Mouse (Mus musculus) heart, postnatal 25 days (tissue): ENCODE data around the gene Plpp7. TPM values are rescaled to one million over a fixed set of nuclear protein-coding genes. Genes with fewer than 3 reads are reported as not detected.

ENCODE experiments used
- DNase-seq: peaks from one replicate; pipeline ENCODE4 v3.0.0; 2022; ENCODE audit warnings: low spot score
- intact Hi-C: fragments of 180-260 bp; cut with DNase I; formaldehyde crosslinking; loops from one replicate; pipeline ENCODE4 v1.15.1; 2025
- microRNA-seq: library from miRNA; unstranded; fragments of <30 nt; microRNA quantifications from one replicate; pipeline ENCODE4 v1.2.0, GENCODE M21; 2022
- total RNA-seq, 2 experiments: library from RNA; stranded (reverse); gene quantifications; 2 replicates each; pipeline ENCODE4 v1.2.3; 2021

Plpp7 gene
- total RNA-seq, 2 experiments from 2014 or later: 31.8 to 33.7 TPM

- no peak for DNase-seq
- intact Hi-C loops: loop anchor here (5.0 kb wide), 1 partner anchor 84 kb away; the partner anchor contains the start of gene Pomt1
Observed at GRCm38 (mm10) chr2:32153791-32154119, 58.4 kb downstream of the Plpp7 start.

- intact Hi-C loops: loop anchor here (5.0 kb wide), 1 partner anchor 83 kb away; the partner anchor contains the start of gene Pomt1
- DNase-seq: no peak
Observed at GRCm38 (mm10) chr2:32154334-32154997, 59.1 kb downstream of the Plpp7 start.

GRCm38 (mm10) chr2:32154998-32155541 is 59.7 kb downstream of the Plpp7 start:
- intact Hi-C loops: loop anchor here (5.0 kb wide), 1 partner anchor 82 kb away; the partner anchor contains the start of gene Pomt1
- no peak for DNase-seq

DNA sequence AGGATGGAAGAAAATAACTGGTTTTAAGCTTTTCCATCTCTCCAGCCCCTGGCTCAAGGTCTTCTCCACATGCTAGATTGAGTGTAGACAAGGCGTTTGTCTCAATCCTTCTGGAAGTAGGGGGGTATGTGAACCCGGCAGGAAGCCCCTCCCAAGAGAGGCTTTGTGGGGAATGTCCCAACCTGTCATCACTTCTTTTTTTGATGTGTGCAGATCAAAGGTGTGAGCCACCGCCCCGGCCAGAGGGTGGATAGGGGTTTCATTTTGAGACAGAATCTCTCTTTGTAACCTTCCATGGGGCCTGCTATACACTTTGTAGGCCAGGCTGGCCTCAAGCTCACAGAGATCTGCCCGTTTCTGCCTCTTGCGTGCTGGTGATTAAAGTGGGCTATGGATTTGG is 60.3 kb downstream of the Plpp7 start:
- intact Hi-C loops: no loop called here

DNA sequence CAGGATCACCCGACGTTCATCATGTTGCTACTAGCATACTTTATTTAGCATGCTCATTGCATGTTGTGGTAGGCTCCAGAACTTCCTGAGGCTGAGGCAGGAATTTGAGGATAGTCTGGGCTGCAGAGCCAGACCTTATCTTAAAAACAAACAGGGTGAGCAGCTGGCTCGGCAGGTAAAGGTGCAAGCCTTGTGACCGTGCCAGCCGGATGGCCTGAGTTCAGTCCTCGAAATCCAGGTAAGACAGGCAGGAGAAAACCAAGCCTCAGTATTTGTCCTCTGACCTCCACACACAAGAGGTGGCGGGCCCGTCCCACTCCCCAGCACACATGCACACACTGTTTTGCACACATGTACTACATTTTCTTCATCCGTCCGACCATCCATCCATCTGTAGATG is 61.3 kb downstream of the Plpp7 start:
- intact Hi-C loops: no loop called here
- no peak for DNase-seq

More for the DNA sequence above, 60.3 kb downstream of the Plpp7 start:
- no peak for DNase-seq

DNA sequence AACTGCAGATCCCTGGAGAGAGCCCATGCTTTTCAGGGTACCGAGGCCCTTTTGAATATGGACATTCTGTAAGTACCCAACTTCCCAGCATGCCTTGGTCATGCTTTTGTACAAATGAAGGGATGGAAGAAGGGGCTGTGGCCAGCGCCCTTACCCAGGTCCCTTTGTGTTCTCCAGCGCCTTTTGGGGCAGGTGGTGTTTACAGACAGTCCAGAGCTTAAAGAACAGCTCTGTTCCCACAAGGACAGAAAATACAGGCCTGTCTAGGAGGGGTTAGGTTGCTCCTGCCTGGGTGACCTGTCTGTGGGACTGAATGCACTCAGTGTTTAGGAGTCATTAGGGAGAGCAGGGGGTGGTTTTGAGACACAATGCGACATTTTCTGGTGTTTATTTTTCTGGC is 62.0 kb downstream of the Plpp7 start:
- intact Hi-C loops: no loop called here
- no peak for DNase-seq

DNA sequence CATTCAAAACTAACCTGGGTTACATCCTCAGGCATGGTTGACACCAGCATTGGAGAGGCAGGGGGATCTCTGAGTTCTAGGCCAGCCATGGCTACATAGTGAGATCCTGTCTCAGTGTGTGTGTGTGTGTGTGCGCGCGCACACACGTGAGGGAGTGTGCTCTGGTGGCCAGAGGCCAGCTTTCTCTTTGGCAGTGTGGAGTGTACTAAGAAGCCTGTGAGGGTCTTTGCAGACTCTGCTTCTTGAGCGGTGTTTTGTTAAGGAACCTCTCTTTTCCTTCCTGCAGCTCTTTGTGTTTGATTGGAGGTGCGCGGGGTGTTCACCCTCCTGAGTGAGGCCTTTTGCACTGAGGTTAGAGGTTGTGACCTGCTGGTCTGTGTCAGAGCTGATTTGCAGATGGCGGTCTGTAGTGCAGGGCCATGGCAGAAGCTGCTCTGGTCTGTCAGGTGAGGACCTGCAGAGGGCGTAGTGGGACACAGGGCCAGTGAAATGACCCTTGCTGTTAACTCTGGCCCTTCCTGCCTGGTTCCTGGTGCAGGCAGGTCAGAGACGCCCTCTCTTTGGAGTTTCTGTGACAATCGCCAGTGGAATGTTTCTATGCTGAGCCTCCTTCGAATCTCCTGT is 63.4 kb downstream of the Plpp7 start:
- intact Hi-C loops: no loop called here
- DNase-seq: no peak

Small RNAs within 50 kb of the gene (microRNA-seq; reads per million reads assigned to microRNA genes)
- gene Mir7674: not detected

Other genes starting within 250 kb of the Plpp7 start
- not detected for gene Fibcd1, start 249.5 kb upstream of the Plpp7 start, total RNA-seq
- under 1 TPM; 0.64 to 0.68 TPM for gene Lamc3, start 208.2 kb upstream of the Plpp7 start, total RNA-seq
- 1 to 10 TPM; 6.1 to 6.6 TPM for gene Aif1l, start 145.4 kb upstream of the Plpp7 start, total RNA-seq
- 10 to 100 TPM; 27.4 to 28.3 TPM for gene Nup214, start 121.1 kb upstream of the Plpp7 start, total RNA-seq
- gene Fam78a, start 10.7 kb upstream of the Plpp7 start, total RNA-seq: 10 to 100 TPM; 20.0 TPM
- gene Prrc2b, start 55.6 kb downstream of the Plpp7 start, total RNA-seq: 10 to 100 TPM; 79.0 to 89.8 TPM
- gene Pomt1, start 141.1 kb downstream of the Plpp7 start, total RNA-seq: 10 to 100 TPM; 13.5 to 14.9 TPM
- gene Uck1, start 164.6 kb downstream of the Plpp7 start, total RNA-seq: 10 to 100 TPM; 19.6 to 21.7 TPM
- 10 to 100 TPM; 70.6 to 71.2 TPM for gene Golga2, start 191.9 kb downstream of the Plpp7 start, total RNA-seq
- gene Swi5, start 192.5 kb downstream of the Plpp7 start, total RNA-seq: 100 to 1,000 TPM; 177 to 188 TPM